Mouse (Mus musculus): ENCODE results near the gene Krt82.

DNA sequence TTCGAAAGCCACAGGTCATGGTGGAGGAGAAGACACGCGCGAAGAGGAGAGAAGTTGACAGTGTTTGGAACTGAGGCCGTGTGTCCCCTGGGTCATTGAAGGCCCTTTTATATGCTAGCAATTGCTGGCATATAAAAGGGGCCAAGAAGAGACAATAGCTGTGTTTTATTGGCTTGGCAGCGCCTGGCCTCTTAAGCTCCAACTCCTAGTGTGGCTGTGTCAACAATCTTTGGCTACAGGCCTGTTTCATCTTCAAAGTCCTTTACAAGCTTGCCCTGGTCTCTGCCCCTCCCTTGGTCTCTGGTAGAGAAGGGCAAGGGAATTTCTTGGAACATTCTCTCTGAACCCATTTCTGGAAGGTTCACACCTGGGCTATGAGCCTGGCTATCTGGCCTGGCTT, 59.0 kb downstream of the Krt82 start, which contains the start of gene Krt83:
- TF ChIP-seq CTCF (IDR thresholded peaks at IDR 0.05) (no peak), POLR2A (IDR thresholded peaks at IDR 0.05; ENCODE audit: insufficient read depth, low read depth, low read length) (no peak), EP300 (IDR thresholded peaks at IDR 0.05; ENCODE audit: insufficient read depth, low read depth, low read length) (no peak)
